Mouse (Mus musculus) lung, embryonic 16.5 days (tissue): ENCODE measurements at regions not wholly inside any gene's neighbourhood (a gene's known extent, or its start where the extent isn't known, plus 50 kb on each side); places are given as distances from the start of the nearest gene placed in this dataset.

Experiments used
- ATAC-seq: fragments of 200-750 bp; cut with Nextera tagmentation; 2 replicates; pipeline ENCODE4 v1.8.0; 2017; ENCODE audit warnings: low read depth, mild to moderate bottlenecking, moderate library complexity
- H3K27ac ChIP-seq: fragments of 300-500 bp; sonication (generic); 2 replicates; pipeline ENCODE4 v1.5.1; 2014; ENCODE audit warnings: mild to moderate bottlenecking, control low read depth, low read length
- H3K27me3 ChIP-seq: fragments of 300-500 bp; sonication (generic); 2 replicates; pipeline ENCODE4 v1.6.1; 2014; ENCODE audit warnings: low read depth, low read length, mixed read lengths; ENCODE audit not compliant: control insufficient read depth, insufficient read depth
- H3K36me3 ChIP-seq: fragments of 300-500 bp; sonication (generic); 2 replicates; pipeline ENCODE4 v1.6.1; 2014; ENCODE audit warnings: low read length; ENCODE audit not compliant: control insufficient read depth, insufficient read depth
- H3K4me1 ChIP-seq: fragments of 300-500 bp; sonication (generic); replicated peaks from 2 replicates; pipeline ENCODE4 v1.6.1; 2014; ENCODE audit warnings: low read length, mixed read lengths; ENCODE audit not compliant: control insufficient read depth, insufficient read depth
- H3K4me2 ChIP-seq: fragments of 300-500 bp; sonication (generic); 2 replicates; pipeline ENCODE4 v1.6.1; 2014; ENCODE audit warnings: low read depth, low read length, control low read depth
- H3K4me3 ChIP-seq: fragments of 300-500 bp; sonication (generic); 2 replicates; pipeline ENCODE4 v1.5.1; 2014; ENCODE audit warnings: mild to moderate bottlenecking, low read length, control low read depth
- H3K9ac ChIP-seq: fragments of 300-500 bp; sonication (generic); 2 replicates; pipeline ENCODE4 v1.6.1; 2014; ENCODE audit warnings: low read length, control low read depth
- H3K9me3 ChIP-seq: fragments of 300-500 bp; sonication (generic); 2 replicates; pipeline ENCODE4 v1.6.1; 2016; ENCODE audit warnings: low read length; ENCODE audit not compliant: control insufficient read depth
- WGBS: fragments of 180-500 bp; shearing (Covaris S2); extraction: QIAGEN DNeasy Blood & Tissue Kit; methylation state at CpG from one replicate; pipeline ENCODE4 v1.1.7; 2014; 5-methylcytosine and 5-hydroxymethylcytosine counted together

DNA sequence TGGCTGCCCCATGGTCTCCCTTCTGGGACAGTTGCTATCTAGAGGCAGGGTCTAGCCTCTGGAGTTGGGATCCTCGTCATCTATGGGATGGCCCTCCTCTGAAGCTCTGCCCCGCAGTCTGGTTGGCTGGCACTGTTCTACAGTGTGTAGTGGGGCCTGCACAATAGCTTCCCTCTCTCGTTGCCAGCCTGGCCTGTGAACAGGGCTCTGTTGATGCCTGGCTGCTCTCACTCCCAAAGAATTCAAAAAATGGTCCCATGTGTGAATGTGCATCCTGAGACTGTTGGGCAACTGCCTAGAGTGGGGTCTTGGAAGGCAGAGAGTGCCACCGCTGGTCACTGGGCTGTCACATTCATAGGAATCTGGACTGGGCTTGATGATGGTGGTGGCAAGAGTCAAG, 53.8 kb upstream of the Ccnd1 start:
- no peaks in the 10 kb centered on the region for H3K36me3 ChIP-seq
- 85% methylated on average over 4 of the region's 4 CpGs for WGBS

GRCm38 (mm10) chr7:144991760-144992159, 52.0 kb upstream of the Ccnd1 start:
- H3K4me3 ChIP-seq, result no peak overlapping the region
- H3K9me3 ChIP-seq, result no peaks in the 10 kb centered on the region
- H3K4me1 ChIP-seq, result no peaks in the 10 kb centered on the region
- WGBS, result 90% methylated on average over 1 of the region's 1 CpGs
- H3K27me3 ChIP-seq, result no peaks in the 10 kb centered on the region
- H3K9ac ChIP-seq, result no peak overlapping the region
- no peak overlapping the region for H3K4me2 ChIP-seq
- no peak for ATAC-seq
- no peaks in the 10 kb centered on the region for H3K36me3 ChIP-seq
- no peak overlapping the region for H3K27ac ChIP-seq

More for the DNA sequence above, 53.8 kb upstream of the Ccnd1 start:
- Histone ChIP-seq H3K9me3 (no peaks in the 10 kb centered on the region), H3K4me2 (no peak overlapping the region), H3K27ac (no peak overlapping the region), H3K27me3 (no peaks in the 10 kb centered on the region), H3K4me3 (no peak overlapping the region), H3K9ac (no peak overlapping the region), H3K4me1 (0 out of 2 replicates have a peak, but pooled peaks cover 4% of the 10 kb centered on the region)
- no peak for ATAC-seq
